ENCODE assay signal across 25 mouse cellular contexts in genomic region chr10:89439380-89439779, GRCm38 (mm10). TPM values are rescaled to one million over a fixed set of nuclear protein-coding genes. Genes with fewer than 3 reads are reported as not detected.
DNase-seq lines count a peak whose midpoint lies in the region; ATAC-seq and TF ChIP-seq lines count a peak whose summit lies in the region.
"Had no signal": no experiment of that assay in that cellular context is flagged by ENCODE, and none has a peak within 500 bp of the region (broad histone marks: within the 10 kb centered on the region; RNA-seq: fewer than 3 reads in every experiment).

No protein-coding gene starts in this region.

- H3K9ac ChIP-seq in heart, adult 2 months (ENCODE audit: low read depth, low read length) = no peak overlapping the region
- H3K9ac ChIP-seq in heart, embryonic 15.5 days = no peak overlapping the region
- H3K9ac ChIP-seq: forebrain, embryonic 15.5 days; hindbrain, embryonic 13.5 days; liver, embryonic 15.5 days; midbrain, embryonic 12.5 days had no signal

- no peak overlapping the region for H3K27ac ChIP-seq in heart, adult 2 months
- peak overlapping the region; percentile 70 for H3K27ac ChIP-seq in heart, embryonic 15.5 days
- H3K27ac ChIP-seq: embryonic facial prominence, embryonic 10.5 days; forebrain, embryonic 15.5 days; hindbrain, embryonic 13.5 days; limb, embryonic 10.5 days; liver, embryonic 15.5 days; midbrain, embryonic 12.5 days; stomach, postnatal 0 days had no signal

- no peak overlapping the region for H3K4me3 ChIP-seq in heart, adult 2 months
- no peak overlapping the region for H3K4me3 ChIP-seq in heart, embryonic 15.5 days
- H3K4me3 ChIP-seq: embryonic facial prominence, embryonic 10.5 days; forebrain, embryonic 15.5 days; hindbrain, embryonic 13.5 days; limb, embryonic 10.5 days; liver, embryonic 15.5 days; midbrain, embryonic 12.5 days had no signal

- no peak for TF ChIP-seq EP300 in heart, adult 2 months (IDR thresholded peaks at IDR 0.05; ENCODE audit: insufficient read depth, low read depth, low read length)

- WGBS in heart, adult 2 months = 60% methylated on average over 7 of the region's 7 CpGs
- 31% methylated on average over 7 of the region's 7 CpGs for WGBS in heart, embryonic 15.5 days

- no peak for TF ChIP-seq POLR2A in heart, adult 2 months (IDR thresholded peaks at IDR 0.05; ENCODE audit: insufficient read depth, low read depth, low read length)

- H3K4me2 ChIP-seq in heart, embryonic 15.5 days = peak overlapping the region; percentile 38
- H3K4me2 ChIP-seq: forebrain, embryonic 15.5 days; hindbrain, embryonic 13.5 days; liver, embryonic 15.5 days; midbrain, embryonic 12.5 days had no signal

- DNase-seq in heart, adult 11 months = peak; percentile 79
- no peak for DNase-seq in heart, adult 2 months
- DNase-seq in heart, postnatal 14 days = no peak
- peak; percentile 20 for DNase-seq in 3T3-L1 (ENCODE audit: low read depth, low spot score)
- peak; percentile 13 to 33 for DNase-seq in heart, postnatal 10 days
- DNase-seq: B cell, adult 2 months; cerebellum, adult 11-12 months; cerebellum, postnatal 10 days; kidney, adult 9 months; kidney, postnatal 14 days; liver; lung, postnatal 4 days; thymus, adult 2 months; thymus, postnatal 4 days had no signal

- no peak for TF ChIP-seq CTCF in heart, adult 2 months (IDR thresholded peaks at IDR 0.05)

- H3K36me3 ChIP-seq in heart, adult 2 months (ENCODE audit: control insufficient read depth, insufficient read depth, low read length) = no peaks in the 10 kb centered on the region
- no peaks in the 10 kb centered on the region for H3K36me3 ChIP-seq in heart, embryonic 15.5 days
- H3K36me3 ChIP-seq: forebrain, embryonic 15.5 days; G1E; hindbrain, embryonic 13.5 days; midbrain, embryonic 12.5 days had no signal

- H3K79me2 ChIP-seq in heart, adult 2 months (replicated peaks; ENCODE audit: control insufficient read depth, insufficient read depth, low read length) = no peaks in the 10 kb centered on the region

- peaks cover 2% of the 10 kb centered on the region; the same call in 1 of the 2 replicates for H3K4me1 ChIP-seq in heart, adult 2 months (ENCODE audit: control insufficient read depth, insufficient read depth, low read length)
- H3K4me1 ChIP-seq in heart, embryonic 15.5 days (replicated peaks) = peaks cover 28% of the 10 kb centered on the region

- ATAC-seq in heart, embryonic 15.5 days (replicated peaks; ENCODE audit: insufficient number of reproducible peaks, insufficient read depth, low FRiP score, low read depth) = no peak
- no peak for ATAC-seq in megakaryocyte-erythroid progenitor cell, adult 5-6 weeks (replicated peaks; ENCODE audit: low FRiP score, low TSS enrichment, poor library complexity, severe bottlenecking)
- ATAC-seq: forebrain, embryonic 15.5 days had no signal

- no peaks in the 10 kb centered on the region for H3K27me3 ChIP-seq in heart, adult 2 months (ENCODE audit: control insufficient read depth, insufficient read depth, low read length)
- no peaks in the 10 kb centered on the region for H3K27me3 ChIP-seq in heart, embryonic 15.5 days
- H3K27me3 ChIP-seq: CH12.LX; forebrain, embryonic 15.5 days; liver, embryonic 15.5 days had no signal

- intact Hi-C loops in heart, adult 2 months (cut with DNase I) = no loop called here
- intact Hi-C loops in heart, postnatal 14 days (cut with DNase I) = no loop called here
- intact Hi-C loops in heart, postnatal 10 days (cut with DNase I) = no loop called here

- H3K9me3 ChIP-seq in heart, embryonic 15.5 days (replicated peaks) = no peaks in the 10 kb centered on the region
- H3K9me3 ChIP-seq: embryonic facial prominence, embryonic 10.5 days; forebrain, embryonic 15.5 days; hindbrain, embryonic 13.5 days; limb, embryonic 10.5 days; liver, embryonic 15.5 days; midbrain, embryonic 12.5 days had no signal

RNA-seq across cellular contexts. Expression of gene Gas2l3, which starts 4.4 kb away (rescaled TPM):
- total RNA-seq in heart, adult 2 months (2021) = 1 to 10 TPM; 1.0 to 2.8 TPM
- 0.59 and 1.8 TPM in 2 replicates for polyA plus RNA-seq in heart, adult 2 months (2012; rRNA removed)
- polyA plus RNA-seq in heart, embryonic 15.5 days (2015; fragmentation: Nextera tagmentation; extraction: Ambion mirVana) = 20.6 and 24.5 TPM in 2 replicates
- 1 to 10 TPM; 3.5 to 5.5 TPM for total RNA-seq in heart, postnatal 14 days (2021)
- total RNA-seq in heart, postnatal 10 days (2021) = 10 to 100 TPM; 12.9 to 14.6 TPM
- total RNA-seq in megakaryocyte-erythroid progenitor cell, adult 5-6 weeks (2014; fragmentation: Nextera tagmentation) = 5.3 and 8.5 TPM in 2 replicates
- 4.9 and 12.9 TPM in 2 replicates for total RNA-seq in megakaryocyte-erythroid progenitor cell, adult 5-6 weeks (2017)
- polyA plus RNA-seq: G1E had no signal

Comparison
In these comparisons a context has a peak if more than half of its experiments do, and no peak if none do; other contexts are left out.
1. DNase-seq: peak in heart, adult 11 months (single experiment), 3T3-L1 (single experiment) and heart, postnatal 10 days (2 of 2); none in heart, adult 2 months (0 of 2) and heart, postnatal 14 days (0 of 2).